Mouse (Mus musculus) thymus, postnatal 4 days (tissue): ENCODE results near the gene Adamts12.

Experiments used
- DNase-seq: peaks from one replicate; pipeline ENCODE4 v3.0.0; 2021

Gene Adamts12

GRCm38 (mm10) chr15:11173884-11174470 lies 109.4 kb downstream of the Adamts12 start:
- DNase-seq = no peak

DNA sequence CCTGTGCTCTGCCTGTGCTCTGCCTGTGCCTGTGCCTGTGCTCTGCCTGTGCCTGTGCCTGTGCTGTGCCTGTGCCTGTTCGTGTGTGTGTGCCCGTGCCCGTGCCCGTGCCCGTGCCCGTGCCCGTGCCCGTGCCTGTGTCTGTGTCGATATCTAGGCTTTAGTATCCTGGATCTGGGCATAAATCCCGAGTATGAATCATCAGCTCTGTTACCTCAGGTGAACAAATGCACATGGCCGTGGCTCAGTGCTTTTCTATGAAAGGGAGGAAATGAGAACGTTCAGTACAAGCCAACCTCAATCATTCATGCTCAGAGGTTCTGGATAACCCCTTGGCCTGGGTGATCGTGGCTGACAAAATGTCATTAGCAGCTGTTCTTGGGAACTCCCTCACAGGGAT lies 110.3 kb downstream of the Adamts12 start:
- DNase-seq = no peak

DNA sequence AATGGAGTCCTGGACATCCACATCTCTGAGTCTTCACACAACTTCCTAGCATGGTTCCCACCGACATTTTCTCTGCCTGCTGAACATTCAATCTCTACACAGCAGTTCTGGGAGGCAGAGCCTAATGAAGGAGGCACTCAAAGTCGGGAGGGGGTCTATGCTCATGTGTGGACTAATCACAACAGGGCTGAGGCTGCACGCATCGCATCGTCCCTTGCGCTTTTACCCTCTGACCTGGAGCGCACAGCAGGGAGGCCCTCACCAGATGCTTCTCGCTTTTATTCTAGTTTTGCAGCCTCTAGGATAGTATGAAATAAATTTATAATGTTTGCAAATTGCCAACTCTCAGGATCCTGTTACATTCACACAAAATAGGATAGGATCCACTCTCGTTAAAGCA lies 112.9 kb downstream of the Adamts12 start:
- no peak for DNase-seq

- DNase-seq = no peak
These were observed 115.2 kb downstream of the Adamts12 start for GRCm38 (mm10) chr15:11179751-11180169.

GRCm38 (mm10) chr15:11186711-11187110 lies 122.1 kb downstream of the Adamts12 start:
- DNase-seq = no peak

DNA sequence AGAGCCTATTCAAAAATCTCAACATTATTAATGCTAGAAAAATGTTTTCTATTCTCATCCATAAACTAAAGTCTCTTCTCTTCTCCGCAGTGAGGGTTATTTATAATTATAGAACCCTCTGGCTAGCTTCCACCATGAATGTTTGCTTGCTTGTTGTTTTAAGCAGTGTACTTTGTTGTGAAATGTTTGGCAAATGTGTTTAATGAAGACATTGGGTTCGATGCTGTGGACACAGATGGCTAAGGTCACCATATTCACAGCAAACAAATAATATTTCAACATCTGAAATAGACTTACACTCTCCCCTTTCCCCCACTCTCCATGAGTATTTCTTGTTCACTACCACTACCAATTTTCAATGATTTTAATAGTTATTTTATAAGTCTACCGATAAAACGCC lies 125.9 kb downstream of the Adamts12 start:
- DNase-seq = no peak

GRCm38 (mm10) chr15:11192762-11193161 lies 128.2 kb downstream of the Adamts12 start:
- DNase-seq = no peak

- DNase-seq = no peak
These were observed 132.5 kb downstream of the Adamts12 start for GRCm38 (mm10) chr15:11197051-11197450.

DNA sequence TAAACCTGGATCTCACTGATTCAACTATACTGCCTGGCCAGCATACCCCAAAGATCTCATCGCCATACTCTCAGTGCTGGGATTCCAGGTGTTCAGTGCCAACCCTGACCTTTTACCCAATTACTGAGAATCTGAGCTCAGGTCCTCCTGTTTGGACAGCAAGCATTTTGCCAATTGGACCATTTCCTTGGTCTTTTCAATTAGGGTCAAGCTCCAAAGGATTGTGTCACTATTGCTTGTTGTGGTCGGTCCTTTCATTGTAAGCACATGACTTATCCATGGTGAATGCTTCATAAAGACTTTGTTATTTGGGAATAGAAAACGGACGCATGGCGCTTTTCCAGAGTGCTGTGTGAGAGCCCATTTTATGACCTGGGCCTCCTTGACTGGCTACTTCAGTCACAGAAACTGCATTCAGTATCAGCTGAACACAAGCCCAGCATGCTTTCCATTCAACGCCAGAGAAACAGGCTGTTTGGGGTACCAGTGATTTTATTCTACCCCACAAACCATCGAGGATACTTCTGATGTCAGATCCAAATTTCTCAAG lies 133.7 kb downstream of the Adamts12 start:
- DNase-seq = no peak

DNA sequence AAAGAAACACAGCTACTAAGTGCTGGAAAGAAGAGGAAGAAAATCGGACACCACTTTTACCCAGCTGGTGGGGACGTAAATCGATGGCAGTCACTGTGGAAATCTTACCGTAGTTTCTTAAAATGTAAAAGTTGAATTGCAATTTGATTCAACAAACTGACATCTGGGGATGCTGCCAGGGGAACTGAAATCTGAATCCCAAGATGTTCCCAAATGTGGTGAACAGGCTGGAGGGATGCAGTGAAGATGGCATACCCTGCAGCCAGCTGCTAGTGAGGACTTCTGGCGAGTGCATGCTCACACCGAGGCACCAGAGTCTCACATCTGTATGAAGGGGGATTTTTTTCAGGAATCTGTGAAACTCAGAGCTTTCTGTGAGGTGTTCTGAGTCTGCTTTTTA lies 138.5 kb downstream of the Adamts12 start:
- no peak for DNase-seq

DNA sequence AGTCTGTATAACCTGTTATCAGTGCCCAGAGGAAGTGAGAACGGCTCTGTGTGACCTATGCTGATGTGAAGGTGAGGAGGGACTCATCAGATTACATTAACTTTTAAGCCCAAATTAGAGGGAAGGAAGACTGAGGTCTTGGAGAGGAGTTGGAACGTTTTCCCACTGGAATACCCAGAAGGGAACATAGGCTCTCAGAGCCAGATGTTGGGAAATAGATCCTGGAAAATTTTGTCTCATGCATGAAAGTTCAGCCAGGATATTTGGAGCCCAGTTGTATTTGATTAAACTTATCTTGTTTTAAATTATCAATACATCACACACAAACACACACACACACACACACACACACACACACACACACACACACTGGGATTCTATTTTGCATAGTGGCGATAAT lies 140.3 kb downstream of the Adamts12 start:
- DNase-seq = no peak

- DNase-seq = no peak
These were observed 146.4 kb downstream of the Adamts12 start for GRCm38 (mm10) chr15:11210976-11211375.

DNA sequence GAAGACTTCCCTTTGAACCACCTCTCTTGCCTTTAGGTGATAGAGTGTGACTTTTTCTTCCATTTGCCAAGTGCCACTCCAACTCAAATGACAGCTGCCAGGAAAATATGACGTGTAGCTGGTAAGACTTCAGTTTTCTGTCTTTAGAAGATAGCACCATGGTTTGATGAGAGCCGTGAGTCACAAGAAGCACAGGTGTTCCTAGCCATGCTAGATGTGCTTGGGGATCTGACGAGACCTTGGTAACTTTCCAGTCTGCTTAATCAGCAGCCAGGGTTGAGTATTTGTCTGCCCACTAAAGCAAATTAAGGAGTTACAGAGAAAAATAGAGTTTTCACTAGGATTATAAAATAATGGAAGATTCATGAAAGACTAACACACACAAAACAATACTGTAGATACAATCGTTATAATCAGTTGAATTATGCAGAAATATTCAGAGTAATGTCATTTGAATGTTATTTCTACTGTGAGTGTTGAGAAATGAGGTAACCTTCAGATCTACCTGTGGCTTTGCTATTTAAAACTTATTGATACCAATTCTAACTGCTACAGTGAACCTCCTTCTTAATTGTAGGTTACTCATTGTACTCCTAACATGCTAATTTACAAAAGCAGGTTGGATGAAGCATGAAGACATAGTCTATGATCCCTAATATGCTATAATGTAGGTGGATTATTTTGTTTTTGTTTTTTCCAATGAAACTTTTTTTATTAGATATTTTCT lies 169.5 kb downstream of the Adamts12 start:
- DNase-seq = no peak

GRCm38 (mm10) chr15:11240406-11240805 lies 175.8 kb downstream of the Adamts12 start:
- DNase-seq = no peak

- no peak for DNase-seq
These were observed 176.7 kb downstream of the Adamts12 start for GRCm38 (mm10) chr15:11241288-11241687.

DNA sequence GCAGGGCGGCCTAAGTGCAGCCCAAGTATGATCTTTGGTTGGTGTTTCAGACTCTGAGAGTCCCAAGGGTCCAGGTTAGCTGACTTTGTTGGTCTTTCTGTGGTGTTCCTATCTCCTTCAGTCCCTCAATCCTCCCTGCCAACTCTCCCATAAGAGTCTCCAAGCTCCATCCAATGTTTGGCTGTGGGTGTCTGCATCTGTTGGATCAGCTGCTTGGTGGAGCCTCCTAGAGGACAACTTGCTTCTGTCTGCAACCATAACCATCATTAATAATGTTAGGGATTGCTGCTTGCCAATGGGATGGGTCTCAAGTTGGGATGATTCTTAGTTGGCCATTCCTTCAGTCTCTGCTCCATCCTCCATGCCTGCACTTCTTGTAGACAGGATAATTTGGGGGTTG lies 181.8 kb downstream of the Adamts12 start:
- DNase-seq = no peak

GRCm38 (mm10) chr15:11279273-11280080 lies 214.9 kb downstream of the Adamts12 start:
- DNase-seq = no peak

DNA sequence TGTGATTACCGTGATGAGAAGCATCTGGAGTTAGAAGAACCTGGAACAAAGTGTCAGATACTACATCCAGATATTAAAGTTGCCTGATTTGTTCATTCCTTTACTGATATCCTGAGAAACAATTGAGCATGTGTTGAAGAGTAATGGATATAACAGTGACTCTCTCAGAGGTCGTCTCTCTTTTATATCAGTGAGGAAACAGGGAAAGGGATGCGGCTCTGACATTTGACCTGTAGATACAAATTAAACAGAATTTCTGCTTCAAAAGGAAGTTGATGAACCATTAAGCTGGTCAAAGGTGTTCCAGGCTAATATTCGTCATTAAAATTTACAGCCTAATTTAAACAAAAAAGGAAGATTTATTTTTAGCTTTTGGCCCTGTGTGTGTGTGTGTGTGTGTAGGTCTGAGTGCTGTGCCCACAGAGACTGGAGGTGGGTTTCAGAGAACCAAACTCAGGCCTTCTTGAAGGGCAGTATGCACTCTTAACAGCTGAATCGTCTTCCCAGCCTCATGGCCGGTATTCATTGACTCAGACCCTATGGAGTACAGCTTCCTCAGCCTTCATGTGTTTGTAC lies 216.2 kb downstream of the Adamts12 start:
- no peak for DNase-seq

DNA sequence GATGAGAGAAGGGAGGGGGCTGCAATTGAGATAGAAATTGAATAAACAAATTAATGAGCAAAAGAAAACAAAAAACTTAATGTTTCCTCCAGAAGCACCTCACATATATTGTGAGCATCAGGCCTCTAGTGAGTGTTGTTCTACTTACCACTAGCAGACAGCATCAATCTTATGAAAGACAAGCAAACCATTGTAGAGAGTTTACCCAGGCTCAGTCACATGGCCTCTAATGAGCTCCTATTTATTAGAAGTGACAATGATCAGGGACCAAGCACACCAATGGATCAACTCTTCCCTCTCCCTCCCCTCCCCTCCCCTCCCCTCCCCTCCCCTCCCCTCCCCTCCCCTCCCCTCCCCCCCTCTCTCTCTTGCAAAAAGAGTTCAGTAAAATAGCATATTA lies 218.6 kb downstream of the Adamts12 start:
- DNase-seq = no peak

- no peak for DNase-seq
These were observed 223.2 kb downstream of the Adamts12 start for GRCm38 (mm10) chr15:11287780-11288179.

- no peak for DNase-seq
These were observed 227.7 kb downstream of the Adamts12 start for GRCm38 (mm10) chr15:11292246-11292645.

DNA sequence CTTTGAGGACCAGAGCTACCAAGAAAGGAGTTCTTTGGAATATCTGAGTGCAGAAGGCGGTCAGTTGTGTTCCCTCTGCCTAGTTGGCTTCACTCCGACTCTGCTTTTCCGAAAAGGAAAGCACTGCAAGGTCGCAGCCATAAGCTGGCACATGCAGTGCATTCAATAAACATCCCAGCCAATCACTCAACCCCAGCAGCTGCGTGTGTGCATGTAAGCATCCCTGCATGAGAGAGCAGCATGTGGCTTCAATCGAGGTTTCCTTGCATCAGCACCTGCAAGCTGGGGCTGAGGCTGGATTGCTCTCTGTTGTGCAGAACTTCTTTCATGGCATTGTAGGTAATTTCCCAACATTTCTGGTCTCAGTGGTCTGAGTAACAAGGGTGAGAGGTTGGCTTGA lies 230.4 kb downstream of the Adamts12 start:
- no peak for DNase-seq

DNA sequence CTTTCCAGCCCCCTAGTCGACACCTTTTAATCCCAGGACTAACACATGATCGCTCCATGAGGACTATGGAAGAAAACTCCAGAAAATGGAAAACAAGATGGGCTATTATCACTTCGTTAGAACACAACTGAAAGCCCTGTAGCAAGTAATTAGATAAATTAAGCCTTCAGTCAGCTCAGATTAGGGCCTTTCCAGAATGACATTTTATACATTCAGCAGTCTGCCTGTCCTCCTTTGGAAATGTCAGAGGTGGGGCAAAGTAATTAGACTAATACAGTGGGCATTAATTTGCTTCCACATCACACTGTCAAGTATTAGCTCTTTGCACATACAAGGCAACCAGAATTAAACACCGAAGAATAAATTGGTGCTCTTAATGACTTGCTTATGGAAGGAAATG lies 233.4 kb downstream of the Adamts12 start:
- no peak for DNase-seq
